Mouse (Mus musculus): ENCODE data around the gene Muc5ac.
A peak's percentile ranks its signal among the peaks of the same experiment; 100 is the strongest.
"Not testable (repeated sequence)": the region's sequence is repeated elsewhere in the genome, so short reads cannot be mapped to it uniquely, and the experiment has no call there.

Muc5ac gene

GRCm38 (mm10) chr7:141788677-141789452 is at the start of gene Muc5ac:
Gene Muc5ac (plus strand): TSS chr7:141788972.
- no peak for DNase-seq

- no peak for DNase-seq
These were observed 41.2 kb upstream of the Muc5ac start for GRCm38 (mm10) chr7:141747451-141748100.

- no peak for DNase-seq
These were observed 36.3 kb upstream of the Muc5ac start for GRCm38 (mm10) chr7:141752513-141752912.

GRCm38 (mm10) chr7:141755831-141756230 is 32.9 kb upstream of the Muc5ac start:
- peak; percentile 66 for DNase-seq

GRCm38 (mm10) chr7:141758291-141758690 is 30.5 kb upstream of the Muc5ac start:
- DNase-seq: no peak

GRCm38 (mm10) chr7:141770521-141770920 is 18.3 kb upstream of the Muc5ac start:
- DNase-seq: no peak

- no peak for DNase-seq
These were observed 17.8 kb upstream of the Muc5ac start for GRCm38 (mm10) chr7:141770988-141771387.

GRCm38 (mm10) chr7:141772058-141772557 is 16.7 kb upstream of the Muc5ac start:
- no peak for DNase-seq

GRCm38 (mm10) chr7:141774855-141775254 is 13.9 kb upstream of the Muc5ac start:
- DNase-seq: no peak

GRCm38 (mm10) chr7:141776199-141776598 is 12.6 kb upstream of the Muc5ac start:
- no peak for DNase-seq

- no peak for DNase-seq
These were observed 5.5 kb downstream of the Muc5ac start for GRCm38 (mm10) chr7:141794251-141794650.

- no peak for DNase-seq
These were observed 14.4 kb downstream of the Muc5ac start for GRCm38 (mm10) chr7:141803206-141803605.

- no peak for DNase-seq
These were observed 16.6 kb downstream of the Muc5ac start for GRCm38 (mm10) chr7:141805384-141805783.

GRCm38 (mm10) chr7:141807823-141808222 is 19.1 kb downstream of the Muc5ac start:
- DNase-seq: not testable (repeated sequence)

GRCm38 (mm10) chr7:141809933-141810332 is 21.2 kb downstream of the Muc5ac start:
- DNase-seq: not testable (repeated sequence)

- DNase-seq: no peak
These were observed 24.5 kb downstream of the Muc5ac start for GRCm38 (mm10) chr7:141813321-141813720.

GRCm38 (mm10) chr7:141815361-141815760 is 26.6 kb downstream of the Muc5ac start:
- no peak for DNase-seq

- DNase-seq: peak; percentile 47
These were observed 28.7 kb downstream of the Muc5ac start for GRCm38 (mm10) chr7:141817355-141818075.

GRCm38 (mm10) chr7:141818267-141818666 is 29.5 kb downstream of the Muc5ac start:
- DNase-seq: peak; percentile 5

GRCm38 (mm10) chr7:141822582-141823261 is 34.0 kb downstream of the Muc5ac start:
- DNase-seq: no peak

- DNase-seq: no peak
These were observed 34.9 kb downstream of the Muc5ac start for GRCm38 (mm10) chr7:141823699-141824098.

GRCm38 (mm10) chr7:141824398-141824797 is 35.6 kb downstream of the Muc5ac start:
- no peak for DNase-seq

- DNase-seq: no peak
These were observed 47.2 kb downstream of the Muc5ac start for GRCm38 (mm10) chr7:141835941-141836340.
